Mouse (Mus musculus): ENCODE results near the gene Atp11a. TPM values are rescaled to one million over a fixed set of nuclear protein-coding genes. Genes with fewer than 3 reads are reported as not detected.

Gene Atp11a
- total and polyA plus RNA-seq, 3 experiments, result 20.9 to 39.7 TPM; not detected in 1

DNA sequence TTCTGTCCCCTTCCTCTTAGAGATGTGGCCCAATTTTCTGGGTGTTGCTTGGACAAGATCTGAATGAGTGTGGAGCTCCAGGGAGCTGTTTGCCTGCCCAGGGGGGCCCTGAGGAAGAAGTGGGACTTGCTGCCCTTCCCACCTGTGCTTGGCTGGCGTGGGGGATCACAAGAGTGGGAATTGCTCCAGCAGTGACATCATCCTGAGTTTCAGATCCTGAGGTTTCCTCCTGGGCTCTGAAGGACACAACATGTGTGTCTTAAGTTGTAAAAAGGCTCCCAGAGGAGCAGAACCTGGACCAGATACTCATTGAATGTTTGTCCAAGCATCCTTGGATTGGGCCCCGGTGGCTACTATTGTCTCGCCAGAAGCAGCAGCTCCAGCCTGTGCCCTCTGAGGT lies 160.2 kb downstream of the Atp11a start:
- 0 out of 4 replicates have a peak, but pooled peaks cover 0 to 1% of the 10 kb centered on the region in 2 experiments for H3K27me3 ChIP-seq (ENCODE audit: control insufficient read depth in 1 of 2, insufficient read depth in 2 of 2, low read length in 2 of 2)
- no peaks in the 10 kb centered on the region for H3K79me2 ChIP-seq (ENCODE audit: control insufficient read depth, insufficient read depth, low read length, poor library complexity)
- DNase-seq (ENCODE audit: low read depth, low spot score), result no peak
- H3K4me1 ChIP-seq (ENCODE audit: control insufficient read depth in 1 of 2, insufficient read depth in 2 of 2, low read length in 2 of 2), result no peaks in the 10 kb centered on the region
- H3K9ac ChIP-seq (ENCODE audit: control insufficient read depth, low read depth, low read length, poor library complexity, severe bottlenecking), result no peak overlapping the region
- H3K27ac ChIP-seq (ENCODE audit: control insufficient read depth, low read depth, low read length), result no peak overlapping the region
- no peaks in the 10 kb centered on the region for H3K36me3 ChIP-seq (ENCODE audit: control insufficient read depth in 1 of 2, insufficient read depth in 2 of 2, low read length in 2 of 2)
- H3K4me3 ChIP-seq (ENCODE audit: control insufficient read depth in 1 of 2, insufficient read depth in 1 of 2, low read depth in 2 of 2, low read length in 2 of 2), result no peak overlapping the region
- no peaks in the 10 kb centered on the region for H3K9me3 ChIP-seq (replicated peaks; ENCODE audit: insufficient read depth, low read length)
- no peak for TF ChIP-seq MAFK (IDR thresholded peaks at IDR 0.05; ENCODE audit: borderline replicate concordance, low read depth, low read length)

DNA sequence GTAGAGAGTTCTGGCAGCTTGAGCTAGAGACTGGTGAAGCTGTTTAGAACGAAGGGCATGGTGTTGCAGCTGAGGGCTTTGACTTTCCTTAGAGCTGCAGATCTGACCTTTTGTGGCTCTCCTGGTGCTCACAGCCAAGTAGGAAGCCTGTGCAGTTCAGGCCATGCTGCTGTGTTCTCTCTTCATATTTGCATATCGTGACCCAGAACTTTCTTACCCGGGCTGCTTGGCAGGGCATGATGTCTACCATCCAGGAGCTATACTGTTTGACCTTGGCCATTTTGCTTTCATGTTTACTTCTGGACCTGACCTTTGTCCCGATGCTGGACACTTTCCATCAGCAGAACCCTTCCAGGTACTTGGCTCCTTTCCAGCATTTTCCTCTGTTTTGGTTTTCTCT lies 161.0 kb downstream of the Atp11a start:
- Histone ChIP-seq H3K27me3 (ENCODE audit: control insufficient read depth in 1 of 2, insufficient read depth in 2 of 2, low read length in 2 of 2) (0 out of 4 replicates have a peak, but pooled peaks cover 0 to 1% of the 10 kb centered on the region in 2 experiments), H3K4me1 (ENCODE audit: control insufficient read depth in 1 of 2, insufficient read depth in 2 of 2, low read length in 2 of 2) (no peaks in the 10 kb centered on the region), H3K4me3 (ENCODE audit: control insufficient read depth in 1 of 2, insufficient read depth in 1 of 2, low read depth in 2 of 2, low read length in 2 of 2) (no peak overlapping the region), H3K27ac (ENCODE audit: control insufficient read depth, low read depth, low read length) (no peak overlapping the region), H3K79me2 (ENCODE audit: control insufficient read depth, insufficient read depth, low read length, poor library complexity) (no peaks in the 10 kb centered on the region), H3K9ac (ENCODE audit: control insufficient read depth, low read depth, low read length, poor library complexity, severe bottlenecking) (no peak overlapping the region), H3K36me3 (ENCODE audit: control insufficient read depth in 1 of 2, insufficient read depth in 2 of 2, low read length in 2 of 2) (no peaks in the 10 kb centered on the region), H3K9me3 (replicated peaks; ENCODE audit: insufficient read depth, low read length) (no peaks in the 10 kb centered on the region)
- TF ChIP-seq MXI1 (IDR thresholded peaks at IDR 0.05; ENCODE audit: low read depth, low read length) (no peak), E2F4 (IDR thresholded peaks at IDR 0.05; ENCODE audit: borderline replicate concordance, low read depth, low read length) (no peak), RAD21 (IDR thresholded peaks at IDR 0.05; ENCODE audit: low read depth, low read length) (no peak), MAZ (IDR thresholded peaks at IDR 0.05; ENCODE audit: low read depth, low read length) (no peak), KAT2A (conservative IDR thresholded peaks at IDR 0.05; ENCODE audit: low read depth, low read length) (no peak)
- no peak for DNase-seq (ENCODE audit: low read depth, low spot score)

Other genes with a start within 250 kb of the Atp11a start
- gene Spaca7, start 184.0 kb upstream of the Atp11a start, total RNA-seq (2012; rRNA removed), result not detected in 2 replicates
- gene Spaca7, start 184.0 kb upstream of the Atp11a start, polyA plus RNA-seq (2012; ENCODE audit: insufficient read depth in 1 of 2, insufficient read length in 2 of 2, low read depth in 1 of 2, low replicate concordance in 2 of 2, missing spikeins in 1 of 2), result not detected
- 39.2 and 43.6 TPM in 2 replicates for gene Tubgcp3, start 84.8 kb upstream of the Atp11a start, total RNA-seq (2012; rRNA removed)
- gene Tubgcp3, start 84.8 kb upstream of the Atp11a start, polyA plus RNA-seq (2012; ENCODE audit: insufficient read depth in 1 of 2, insufficient read length in 2 of 2, low read depth in 1 of 2, low replicate concordance in 2 of 2, missing spikeins in 1 of 2), result 10 to 100 TPM; 60.2 to 87.7 TPM
- gene Mcf2l, start 116.8 kb downstream of the Atp11a start, total RNA-seq (2012; rRNA removed), result 1.2 and 1.8 TPM in 2 replicates
- gene Mcf2l, start 116.8 kb downstream of the Atp11a start, polyA plus RNA-seq (2012; ENCODE audit: insufficient read depth in 1 of 2, insufficient read length in 2 of 2, low read depth in 1 of 2, low replicate concordance in 2 of 2, missing spikeins in 1 of 2), result 1 to 10 TPM in 1 of 2 experiments, not detected in 1; 3.6 TPM